Mouse (Mus musculus): ENCODE measurements around the gene Tep1.
A peak's percentile ranks its signal among the peaks of the same experiment; 100 is the strongest.

The Tep1 gene

GRCm38 (mm10) chr14:50795261-50795935 lies 75.0 kb downstream of the Tep1 start:
- H3K27me3 ChIP-seq (ENCODE audit: control insufficient read depth, insufficient read depth, low read length, poor library complexity, severe bottlenecking), result peaks cover 1% of the 10 kb centered on the region; the same call in 1 of the 2 replicates
- H3K36me3 ChIP-seq (ENCODE audit: control insufficient read depth, insufficient read depth, low read length, poor library complexity, severe bottlenecking), result no peaks in the 10 kb centered on the region
- no peak for DNase-seq (ENCODE audit: low read depth, low spot score)

- peak; percentile 31 for DNase-seq (ENCODE audit: low read depth, low spot score)
- peaks cover 1% of the 10 kb centered on the region; the same call in 1 of the 2 replicates for H3K27me3 ChIP-seq (ENCODE audit: control insufficient read depth, insufficient read depth, low read length, poor library complexity, severe bottlenecking)
- H3K36me3 ChIP-seq (ENCODE audit: control insufficient read depth, insufficient read depth, low read length, poor library complexity, severe bottlenecking), result no peaks in the 10 kb centered on the region
Observed at GRCm38 (mm10) chr14:50788157-50788556, 82.2 kb downstream of the Tep1 start.

GRCm38 (mm10) chr14:50785251-50785637 lies 85.1 kb downstream of the Tep1 start, which contains the start of gene Ttc5:
TSS of gene Ttc5 (minus strand) at chr14:50785519.
- Histone ChIP-seq H3K36me3 (ENCODE audit: control insufficient read depth, insufficient read depth, low read length, poor library complexity, severe bottlenecking) (no peaks in the 10 kb centered on the region; the same call in 1 of the 2 replicates), H3K27me3 (ENCODE audit: control insufficient read depth, insufficient read depth, low read length, poor library complexity, severe bottlenecking) (no peaks in the 10 kb centered on the region)
- DNase-seq (ENCODE audit: low read depth, low spot score), result peak; percentile 96

GRCm38 (mm10) chr14:50784391-50785250 lies 85.7 kb downstream of the Tep1 start:
- DNase-seq (ENCODE audit: low read depth, low spot score), result peak; percentile 39
- Histone ChIP-seq H3K36me3 (ENCODE audit: control insufficient read depth, insufficient read depth, low read length, poor library complexity, severe bottlenecking) (peaks cover 2% of the 10 kb centered on the region; the same call in 1 of the 2 replicates), H3K27me3 (ENCODE audit: control insufficient read depth, insufficient read depth, low read length, poor library complexity, severe bottlenecking) (no peaks in the 10 kb centered on the region)

GRCm38 (mm10) chr14:50782166-50782565 lies 88.2 kb downstream of the Tep1 start:
- peaks cover 4% of the 10 kb centered on the region; the same call in 1 of the 2 replicates for H3K36me3 ChIP-seq (ENCODE audit: control insufficient read depth, insufficient read depth, low read length, poor library complexity, severe bottlenecking)
- no peaks in the 10 kb centered on the region for H3K27me3 ChIP-seq (ENCODE audit: control insufficient read depth, insufficient read depth, low read length, poor library complexity, severe bottlenecking)
- DNase-seq (ENCODE audit: low read depth, low spot score), result no peak
